Mouse (Mus musculus) forebrain, embryonic 16.5 days (tissue): ENCODE results near the gene Psmc6. TPM values are rescaled to one million over a fixed set of nuclear protein-coding genes. Genes with fewer than 3 reads are reported as not detected.
A peak's percentile ranks its signal among the peaks of the same experiment; 100 is the strongest.

Experiments used
- ATAC-seq: fragments of 200-750 bp; cut with Nextera tagmentation; 2 replicates; pipeline ENCODE4 v1.8.0; 2017; ENCODE audit warnings: mild to moderate bottlenecking, moderate library complexity
- H3K27ac ChIP-seq: fragments of 300-500 bp; sonication (generic); 2 replicates; pipeline ENCODE4 v1.5.1; 2014; ENCODE audit warnings: low read length, control low read depth
- H3K27me3 ChIP-seq: fragments of 300-500 bp; sonication (generic); replicated peaks from 2 replicates; pipeline ENCODE4 v1.6.1; 2014; ENCODE audit warnings: low read length; ENCODE audit not compliant: control insufficient read depth, insufficient read depth
- H3K36me3 ChIP-seq: fragments of 300-500 bp; sonication (generic); 2 replicates; pipeline ENCODE4 v1.6.1; 2014; ENCODE audit not compliant: control insufficient read depth, insufficient read depth
- H3K4me1 ChIP-seq: fragments of 300-500 bp; sonication (generic); replicated peaks from 2 replicates; pipeline ENCODE4 v1.6.1; 2014; ENCODE audit warnings: low read length; ENCODE audit not compliant: control insufficient read depth, insufficient read depth
- H3K4me2 ChIP-seq: fragments of 300-500 bp; sonication (generic); 2 replicates; pipeline ENCODE4 v1.6.1; 2014; ENCODE audit warnings: mild to moderate bottlenecking, low read length, control low read depth
- H3K4me3 ChIP-seq: fragments of 300-500 bp; sonication (generic); replicated peaks from 2 replicates; pipeline ENCODE4 v1.5.1; 2014; ENCODE audit warnings: mild to moderate bottlenecking, low read length, control low read depth
- H3K9ac ChIP-seq: fragments of 300-500 bp; sonication (generic); replicated peaks from 2 replicates; pipeline ENCODE4 v1.6.1; 2014; ENCODE audit warnings: low read depth, low read length, control low read depth
- H3K9me3 ChIP-seq: fragments of 300-500 bp; sonication (generic); 2 replicates; pipeline ENCODE4 v1.6.1; 2016; ENCODE audit warnings: low read length; ENCODE audit not compliant: control insufficient read depth
- WGBS: fragments of 180-500 bp; shearing (Covaris S2); extraction: QIAGEN DNeasy Blood & Tissue Kit; methylation state at CpG from one replicate; pipeline ENCODE4 v1.1.7; 2014; 5-methylcytosine and 5-hydroxymethylcytosine counted together
- polyA plus RNA-seq: library from polyadenylated mRNA; unstranded; fragments of >200 nt; fragmentation: Nextera tagmentation; extraction: Ambion mirVana; gene quantifications from 2 replicates; pipeline ENCODE4 v1.2.1, GENCODE M21; 2015

The Psmc6 gene
- 163 and 178 TPM in 2 replicates for polyA plus RNA-seq

DNA sequence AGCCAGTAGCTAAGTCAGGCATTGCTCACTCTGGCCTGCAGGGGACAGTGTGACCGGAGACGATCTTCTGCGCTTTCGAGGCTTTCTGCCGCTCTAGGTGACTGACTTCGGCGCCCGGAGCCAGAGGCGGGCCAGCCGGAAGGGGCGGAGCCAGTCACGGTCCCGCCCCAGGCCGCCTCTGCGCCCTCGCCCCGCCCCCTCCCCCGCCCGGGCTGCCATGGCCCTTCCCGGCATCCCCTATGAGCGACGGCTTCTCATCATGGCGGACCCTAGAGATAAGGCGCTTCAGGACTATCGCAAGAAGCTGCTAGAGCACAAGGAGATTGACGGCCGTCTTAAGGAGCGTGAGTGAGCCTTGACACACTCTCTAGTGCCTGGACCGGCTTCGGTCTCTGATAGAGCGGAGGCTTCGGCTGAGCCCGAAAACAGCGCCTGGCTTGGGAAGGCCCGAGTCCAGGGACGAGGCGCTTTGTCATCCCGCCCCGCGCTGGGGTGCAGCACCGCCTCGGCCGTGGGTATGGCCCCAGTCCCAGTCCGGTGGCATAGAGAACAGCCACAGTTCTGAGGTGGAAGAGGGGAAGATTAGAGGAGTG, at the start of gene Psmc6:
Psmc6 (plus strand) TSS at position 200 of the 593 bp plus-strand sequence.
- Histone ChIP-seq H3K27me3 (no peaks in the 10 kb centered on the region), H3K4me3 (peak within 1 kb of the TSS; percentile 97), H3K36me3 (peaks cover 14% of the 10 kb centered on the region), H3K9me3 (no peaks in the 10 kb centered on the region), H3K4me1 (peaks cover 9% of the 10 kb centered on the region), H3K4me2 (peak within 1 kb of the TSS; percentile 81), H3K9ac (peak within 1 kb of the TSS; percentile 96), H3K27ac (peak within 1 kb of the TSS; percentile 89)
- under 1% methylated on average over 43 of the region's 44 CpGs for WGBS
- peak; percentile 95 for ATAC-seq

DNA sequence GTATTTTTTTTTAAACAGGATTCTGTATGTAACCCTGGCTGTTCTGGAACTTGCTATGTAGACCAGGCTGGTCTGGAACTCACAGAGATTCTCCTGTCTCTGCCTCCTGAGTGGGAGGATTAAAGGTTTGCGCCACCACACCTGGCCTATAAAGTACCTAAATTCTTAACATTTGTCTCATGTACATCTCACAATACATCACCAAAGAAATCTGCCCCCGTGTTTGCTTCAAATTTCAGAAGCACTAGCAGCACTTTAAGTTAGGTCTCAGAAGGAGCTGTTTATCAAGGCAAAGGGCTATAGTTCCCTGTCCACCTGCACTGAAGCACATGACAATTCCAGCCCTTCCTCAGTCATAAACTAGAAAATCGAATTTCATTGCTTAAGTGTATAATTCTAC, 47.5 kb upstream of the Psmc6 start:
- WGBS, result 90% methylated on average over 3 of the region's 3 CpGs
- H3K4me3 ChIP-seq, result no peak overlapping the region
- H3K27ac ChIP-seq, result no peak overlapping the region
- no peak overlapping the region for H3K9ac ChIP-seq
- H3K36me3 ChIP-seq, result peaks cover 11% of the 10 kb centered on the region
- H3K9me3 ChIP-seq, result no peaks in the 10 kb centered on the region
- no peaks in the 10 kb centered on the region for H3K4me1 ChIP-seq
- ATAC-seq, result no peak
- H3K4me2 ChIP-seq, result no peak overlapping the region
- H3K27me3 ChIP-seq, result no peaks in the 10 kb centered on the region

DNA sequence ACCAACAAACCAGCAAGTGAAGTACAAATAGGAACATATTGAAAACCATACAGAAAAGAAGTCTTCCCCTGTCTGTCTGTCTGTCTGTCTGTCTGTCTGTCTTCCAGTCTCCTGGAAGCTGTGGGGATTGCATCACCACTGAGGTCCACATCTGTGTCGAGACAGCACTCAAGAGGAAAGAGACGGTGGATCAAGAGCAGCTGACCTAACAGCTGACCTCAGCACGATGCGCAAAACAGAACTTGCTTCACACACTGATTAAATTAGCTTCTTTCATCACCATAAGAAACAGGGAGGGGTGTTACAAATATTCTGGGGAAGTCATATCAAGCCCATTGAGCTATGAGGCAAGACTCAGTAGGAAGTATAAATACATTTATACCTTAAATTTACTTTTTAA, 38.0 kb upstream of the Psmc6 start:
- no peaks in the 10 kb centered on the region for H3K9me3 ChIP-seq
- H3K27ac ChIP-seq, result no peak overlapping the region
- ATAC-seq, result no peak
- no peaks in the 10 kb centered on the region for H3K27me3 ChIP-seq
- no peak overlapping the region for H3K4me2 ChIP-seq
- no peaks in the 10 kb centered on the region for H3K4me1 ChIP-seq
- peaks cover 6% of the 10 kb centered on the region for H3K36me3 ChIP-seq
- WGBS, result 85% methylated on average over 4 of the region's 4 CpGs
- no peak overlapping the region for H3K9ac ChIP-seq
- H3K4me3 ChIP-seq, result no peak overlapping the region

DNA sequence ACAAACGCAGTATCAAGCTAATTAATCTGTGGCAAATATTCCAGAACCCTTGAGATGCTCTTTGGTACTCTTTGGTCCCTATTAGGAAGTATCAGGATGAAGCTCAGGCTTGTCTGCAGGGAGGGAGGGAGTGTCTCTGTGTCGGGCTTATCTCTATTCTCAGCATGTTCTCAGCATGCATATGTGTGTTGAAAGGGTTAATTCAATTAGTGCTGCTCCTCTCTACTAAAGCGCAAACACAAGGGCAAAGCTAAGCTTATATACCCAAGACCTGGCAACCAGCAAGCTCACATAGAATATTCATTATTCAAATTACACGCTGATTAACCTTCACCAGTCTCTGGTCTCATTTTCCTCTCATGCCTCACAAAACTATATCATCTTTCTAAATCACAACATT, 25.6 kb upstream of the Psmc6 start:
- H3K4me2 ChIP-seq, result no peak overlapping the region
- no peak overlapping the region for H3K4me3 ChIP-seq
- 31% methylated on average over 4 of the region's 4 CpGs for WGBS
- H3K4me1 ChIP-seq, result peaks cover 3% of the 10 kb centered on the region; the same call in 1 of the 2 replicates
- H3K36me3 ChIP-seq, result peaks cover 15% of the 10 kb centered on the region
- ATAC-seq, result peak; percentile 58
- H3K27me3 ChIP-seq, result no peaks in the 10 kb centered on the region
- no peak overlapping the region for H3K27ac ChIP-seq
- no peak overlapping the region for H3K9ac ChIP-seq
- no peaks in the 10 kb centered on the region for H3K9me3 ChIP-seq

DNA sequence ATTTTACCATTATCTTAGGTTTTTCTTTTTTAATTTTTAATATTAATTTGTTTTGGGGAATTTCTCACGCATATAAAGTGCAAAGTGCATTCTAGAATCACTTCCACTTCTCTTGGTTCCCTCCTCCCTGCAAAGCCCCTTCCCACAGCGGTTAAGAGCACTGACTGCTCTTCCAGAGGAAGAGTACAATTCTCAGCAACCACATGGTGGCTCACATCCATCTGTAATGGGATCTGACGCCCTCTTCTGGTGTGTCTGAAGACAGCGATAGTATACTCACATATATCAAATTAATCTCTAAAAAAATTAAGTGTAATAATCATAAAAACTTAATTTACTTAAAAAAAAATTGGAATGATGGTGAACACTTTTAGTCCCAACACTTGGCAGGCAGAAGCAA, 25.2 kb upstream of the Psmc6 start:
- Histone ChIP-seq H3K4me2 (no peak overlapping the region), H3K4me3 (no peak overlapping the region), H3K9me3 (no peaks in the 10 kb centered on the region), H3K27me3 (no peaks in the 10 kb centered on the region), H3K9ac (no peak overlapping the region), H3K4me1 (peaks cover 3% of the 10 kb centered on the region; the same call in 1 of the 2 replicates), H3K36me3 (peaks cover 13% of the 10 kb centered on the region), H3K27ac (no peak overlapping the region)
- ATAC-seq, result no peak
- WGBS, result 51% methylated on average over 4 of the region's 4 CpGs

DNA sequence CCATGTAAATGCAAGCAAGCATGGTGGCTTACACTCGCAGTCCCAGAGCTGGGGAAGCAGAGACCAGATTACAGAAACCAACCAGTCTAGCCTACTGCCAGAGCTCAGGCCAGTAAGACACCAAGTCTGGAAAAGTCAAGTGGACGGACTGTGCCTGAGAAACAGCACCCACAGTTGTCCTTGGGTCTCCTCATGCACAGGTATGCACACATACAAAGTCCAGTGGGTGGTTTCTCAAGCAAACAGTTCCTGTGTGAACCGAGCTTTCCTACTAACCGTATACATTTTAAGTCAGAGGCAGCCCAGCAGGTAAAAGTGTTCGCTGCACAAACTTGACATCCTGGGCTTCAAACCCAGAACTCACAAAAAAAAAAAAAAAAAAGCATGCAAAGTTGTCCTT, 23.7 kb upstream of the Psmc6 start:
- Histone ChIP-seq H3K27ac (no peak overlapping the region), H3K4me2 (no peak overlapping the region), H3K4me3 (no peak overlapping the region), H3K36me3 (peaks cover 9% of the 10 kb centered on the region), H3K9ac (no peak overlapping the region), H3K9me3 (no peaks in the 10 kb centered on the region), H3K4me1 (peaks cover 3% of the 10 kb centered on the region; the same call in 1 of the 2 replicates), H3K27me3 (no peaks in the 10 kb centered on the region)
- no peak for ATAC-seq
- 90% methylated on average over 5 of the region's 5 CpGs for WGBS

DNA sequence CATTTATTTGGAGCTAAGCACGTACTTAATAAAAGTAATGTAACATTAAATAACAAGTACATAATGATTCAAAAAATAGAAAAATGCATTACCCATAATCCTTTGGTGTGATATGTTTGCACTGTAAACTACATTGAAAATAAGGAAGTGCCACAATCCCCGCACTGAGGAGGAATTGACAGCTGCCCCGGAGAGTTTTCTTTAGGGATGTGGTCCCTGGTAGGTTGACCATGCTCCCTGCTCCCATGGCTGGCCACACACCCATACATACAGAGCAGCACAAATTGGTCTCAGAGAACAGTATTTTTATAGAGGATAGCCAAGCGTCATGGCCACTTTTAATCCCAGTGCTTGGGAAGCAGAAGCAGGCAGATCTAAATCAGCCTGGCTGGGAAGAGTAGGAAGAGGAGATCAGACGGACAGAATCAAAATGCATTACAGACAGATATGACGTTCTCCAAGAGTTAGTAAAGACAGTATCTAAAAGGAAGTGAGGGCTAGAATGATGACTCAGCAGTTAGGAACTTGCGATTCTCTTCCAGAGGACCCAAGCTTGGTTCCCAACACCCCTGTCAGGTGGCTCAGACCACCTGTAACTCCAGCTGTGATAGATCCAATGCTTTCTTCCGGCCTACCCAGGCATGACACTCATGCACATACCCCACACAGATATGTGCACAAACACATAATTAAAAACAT, 21.8 kb upstream of the Psmc6 start:
- H3K9me3 ChIP-seq, result no peaks in the 10 kb centered on the region
- no peak for ATAC-seq
- peaks cover 3% of the 10 kb centered on the region; the same call in 1 of the 2 replicates for H3K4me1 ChIP-seq
- WGBS, result 92% methylated on average over 8 of the region's 8 CpGs
- H3K4me3 ChIP-seq, result no peak overlapping the region
- no peak overlapping the region for H3K4me2 ChIP-seq
- H3K36me3 ChIP-seq, result peaks cover 4% of the 10 kb centered on the region
- no peaks in the 10 kb centered on the region for H3K27me3 ChIP-seq
- H3K27ac ChIP-seq, result no peak overlapping the region
- H3K9ac ChIP-seq, result no peak overlapping the region

DNA sequence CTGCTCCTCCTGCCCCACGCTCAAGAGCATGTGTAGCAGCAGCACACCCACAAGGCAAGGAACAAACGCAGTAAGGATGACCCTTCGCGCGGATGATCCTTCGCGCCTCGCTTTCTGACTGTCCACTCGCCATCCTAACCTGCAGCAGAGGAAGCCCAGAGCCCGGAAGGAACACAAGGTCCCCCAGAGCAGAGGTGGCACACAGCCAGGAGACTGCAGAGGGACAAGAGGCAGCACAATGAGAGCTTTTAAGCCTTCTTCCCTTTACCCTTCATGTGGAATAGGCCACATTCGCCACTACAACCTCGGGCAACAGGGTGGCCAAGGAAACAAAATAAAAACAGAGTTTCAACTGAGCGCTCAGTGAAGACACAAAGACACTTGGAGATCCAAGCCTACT, 19.9 kb upstream of the Psmc6 start:
- ATAC-seq, result no peak
- Histone ChIP-seq H3K4me1 (no peaks in the 10 kb centered on the region), H3K4me2 (no peak overlapping the region), H3K4me3 (no peak overlapping the region), H3K27ac (no peak overlapping the region), H3K9ac (no peak overlapping the region), H3K9me3 (no peaks in the 10 kb centered on the region), H3K27me3 (no peaks in the 10 kb centered on the region), H3K36me3 (peaks cover 4% of the 10 kb centered on the region)
- WGBS, result 84% methylated on average over 13 of the region's 13 CpGs

DNA sequence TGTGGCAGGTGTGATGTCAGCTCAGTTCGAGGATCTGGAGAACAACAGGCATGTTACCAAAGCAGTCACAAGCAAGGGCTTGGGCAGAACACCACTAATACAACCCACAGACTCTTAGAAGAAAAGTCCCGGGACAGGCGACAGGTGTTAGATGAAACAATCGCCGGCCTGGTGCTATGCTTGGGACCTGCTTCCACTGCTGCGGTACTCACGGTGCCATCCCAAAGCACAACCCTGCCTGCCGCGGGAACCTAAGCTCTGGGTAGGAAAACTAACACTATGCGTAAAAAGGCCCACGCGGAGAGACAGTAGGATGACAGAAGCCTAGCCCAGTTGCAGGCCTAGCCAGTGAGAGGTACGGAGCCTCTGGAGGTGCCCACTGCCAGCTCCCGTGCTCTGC, 19.5 kb upstream of the Psmc6 start:
- Histone ChIP-seq H3K9ac (no peak overlapping the region), H3K9me3 (no peaks in the 10 kb centered on the region), H3K4me2 (no peak overlapping the region), H3K27me3 (no peaks in the 10 kb centered on the region), H3K4me1 (no peaks in the 10 kb centered on the region), H3K36me3 (peaks cover 1% of the 10 kb centered on the region), H3K27ac (no peak overlapping the region), H3K4me3 (no peak overlapping the region)
- no peak for ATAC-seq
- whole genome bisulfite sequencing, result 92% methylated on average over 14 of the region's 14 CpGs
